Mouse (Mus musculus) layer of hippocampus, adult 8-10 months (tissue): Measurements from ENCODE around the gene Calm4. TPM values are rescaled to one million over a fixed set of nuclear protein-coding genes. Genes with fewer than 3 reads are reported as not detected.
"Not testable (repeated sequence)": the region's sequence is repeated elsewhere in the genome, so short reads cannot be mapped to it uniquely, and the experiment has no call there.

Experiments used
- DNase-seq, 2 experiments: peaks; one replicate each; pipeline ENCODE4 v3.0.0; 2022; ENCODE audit warnings: low spot score in 2 of 2
- total RNA-seq, 4 experiments: library from RNA; stranded (reverse); gene quantifications; 2 replicates each; pipeline ENCODE4 v1.2.4; 2022

Calm4 gene
- total RNA-seq: not detected

GRCm38 (mm10) chr13:3837312-3837807 lies at the start of gene Calm4:
Gene Calm4, plus strand, starts transcription at chr13:3837757.
- DNase-seq: not testable (repeated sequence)

GRCm38 (mm10) chr13:3788588-3788987 lies 49.0 kb upstream of the Calm4 start:
- DNase-seq: no peak

- no peak for DNase-seq
Measured at GRCm38 (mm10) chr13:3789531-3789930, 48.0 kb upstream of the Calm4 start.

- DNase-seq: no peak
Measured at GRCm38 (mm10) chr13:3796649-3797048, 40.9 kb upstream of the Calm4 start.

- no peak for DNase-seq
Measured at GRCm38 (mm10) chr13:3798751-3799150, 38.8 kb upstream of the Calm4 start.

GRCm38 (mm10) chr13:3799386-3799785 lies 38.2 kb upstream of the Calm4 start:
- DNase-seq: no peak

- no peak for DNase-seq
Measured at GRCm38 (mm10) chr13:3804186-3804585, 33.4 kb upstream of the Calm4 start, which contains the start of gene Calml3. Gene Calml3, minus strand, starts transcription at chr13:3804316.

GRCm38 (mm10) chr13:3805132-3805531 lies 32.4 kb upstream of the Calm4 start:
- DNase-seq: no peak

- DNase-seq: no peak
Measured at GRCm38 (mm10) chr13:3805638-3806037, 31.9 kb upstream of the Calm4 start.

- no peak for DNase-seq
Measured at GRCm38 (mm10) chr13:3807131-3807827, 30.3 kb upstream of the Calm4 start.

GRCm38 (mm10) chr13:3818012-3818739 lies 19.4 kb upstream of the Calm4 start:
- DNase-seq: no peak

- no peak for DNase-seq
Measured at GRCm38 (mm10) chr13:3818740-3819076, 18.8 kb upstream of the Calm4 start.

- DNase-seq: no peak
Measured at GRCm38 (mm10) chr13:3822105-3822504, 15.5 kb upstream of the Calm4 start.

GRCm38 (mm10) chr13:3825726-3826125 lies 11.8 kb upstream of the Calm4 start:
- no peak for DNase-seq

- DNase-seq: no peak
Measured at GRCm38 (mm10) chr13:3831546-3831945, 6.0 kb upstream of the Calm4 start.

- DNase-seq: no peak
Measured at GRCm38 (mm10) chr13:3831994-3832393, 5.6 kb upstream of the Calm4 start.

GRCm38 (mm10) chr13:3832450-3832849 lies 5.1 kb upstream of the Calm4 start:
- DNase-seq: no peak

- DNase-seq: not testable (repeated sequence)
Measured at GRCm38 (mm10) chr13:3833644-3834043, 3.9 kb upstream of the Calm4 start.

GRCm38 (mm10) chr13:3840662-3841061 lies 3.1 kb downstream of the Calm4 start:
- not testable (repeated sequence) for DNase-seq

- no peak for DNase-seq
Measured at GRCm38 (mm10) chr13:3850330-3850729, 12.8 kb downstream of the Calm4 start.

- DNase-seq: not testable (repeated sequence)
Measured at GRCm38 (mm10) chr13:3853648-3854333, 16.2 kb downstream of the Calm4 start, which contains the start of gene Calm5. Gene Calm5, plus strand, starts transcription at chr13:3854173.

- no peak for DNase-seq
Measured at GRCm38 (mm10) chr13:3854856-3855255, 17.3 kb downstream of the Calm4 start.
